Mouse (Mus musculus): ENCODE measurements around the gene Taf8. TPM values are rescaled to one million over a fixed set of nuclear protein-coding genes. Genes with fewer than 3 reads are reported as not detected.

Taf8 gene
- polyA plus RNA-seq, 1 experiment from 2014 or later, result 15.2 TPM

GRCm38 (mm10) chr17:47458310-47458709, 43.8 kb downstream of the Taf8 start:
- H3K36me3 ChIP-seq (replicated peaks), result no peaks in the 10 kb centered on the region
- H3K4me2 ChIP-seq, result no peak overlapping the region
- H3K9me3 ChIP-seq (replicated peaks), result no peaks in the 10 kb centered on the region
- WGBS (ENCODE audit: insufficient replicate concordance), result 66% methylated on average over 13 of the region's 13 CpGs
- no peak for ATAC-seq (ENCODE audit: insufficient read depth)
- peaks cover 58% of the 10 kb centered on the region for H3K4me1 ChIP-seq (replicated peaks)
- H3K4me3 ChIP-seq (replicated peaks), result no peak overlapping the region
- H3K27ac ChIP-seq (replicated peaks), result no peak overlapping the region
- no peaks in the 10 kb centered on the region for H3K27me3 ChIP-seq
- no peak overlapping the region for H3K9ac ChIP-seq

- Histone ChIP-seq H3K4me2 (peak overlapping the region; percentile 44), H3K4me3 (replicated peaks) (no peak overlapping the region), H3K4me1 (replicated peaks) (peaks cover 49% of the 10 kb centered on the region), H3K27me3 (no peaks in the 10 kb centered on the region), H3K36me3 (replicated peaks) (no peaks in the 10 kb centered on the region), H3K27ac (replicated peaks) (peak overlapping the region; percentile 8; the same call in 1 of the 2 replicates), H3K9ac (peak overlapping the region; percentile 10; the same call in 1 of the 2 replicates), H3K9me3 (replicated peaks) (no peaks in the 10 kb centered on the region)
- 21% methylated on average over 8 of the region's 8 CpGs for WGBS (ENCODE audit: insufficient replicate concordance)
- ATAC-seq (ENCODE audit: insufficient read depth), result peak; percentile 70
Observed at GRCm38 (mm10) chr17:47454675-47455074, 47.4 kb downstream of the Taf8 start.

GRCm38 (mm10) chr17:47452886-47453285, 49.2 kb downstream of the Taf8 start:
- Histone ChIP-seq H3K27me3 (no peaks in the 10 kb centered on the region), H3K4me2 (no peak overlapping the region), H3K9ac (no peak overlapping the region), H3K4me3 (replicated peaks) (no peak overlapping the region), H3K36me3 (replicated peaks) (no peaks in the 10 kb centered on the region), H3K4me1 (replicated peaks) (peaks cover 59% of the 10 kb centered on the region), H3K9me3 (replicated peaks) (no peaks in the 10 kb centered on the region), H3K27ac (replicated peaks) (no peak overlapping the region)
- WGBS (ENCODE audit: insufficient replicate concordance), result 50% methylated on average over 7 of the region's 7 CpGs
- no peak for ATAC-seq (ENCODE audit: insufficient read depth)

- Histone ChIP-seq H3K27ac (replicated peaks) (no peak overlapping the region), H3K4me3 (replicated peaks) (no peak overlapping the region), H3K4me2 (no peak overlapping the region), H3K4me1 (replicated peaks) (peaks cover 70% of the 10 kb centered on the region), H3K9ac (no peak overlapping the region), H3K27me3 (no peaks in the 10 kb centered on the region), H3K9me3 (replicated peaks) (no peaks in the 10 kb centered on the region), H3K36me3 (replicated peaks) (no peaks in the 10 kb centered on the region)
- no peak for ATAC-seq (ENCODE audit: insufficient read depth)
- WGBS (ENCODE audit: insufficient replicate concordance), result 64% methylated on average over 12 of the region's 12 CpGs
Observed at GRCm38 (mm10) chr17:47450880-47451565, 51.1 kb downstream of the Taf8 start.

GRCm38 (mm10) chr17:47450239-47450638, 51.9 kb downstream of the Taf8 start:
- Histone ChIP-seq H3K27me3 (no peaks in the 10 kb centered on the region), H3K36me3 (replicated peaks) (no peaks in the 10 kb centered on the region), H3K27ac (replicated peaks) (no peak overlapping the region), H3K9ac (no peak overlapping the region), H3K9me3 (replicated peaks) (no peaks in the 10 kb centered on the region), H3K4me3 (replicated peaks) (no peak overlapping the region), H3K4me1 (replicated peaks) (peaks cover 75% of the 10 kb centered on the region), H3K4me2 (no peak overlapping the region)
- no peak for ATAC-seq (ENCODE audit: insufficient read depth)
- WGBS (ENCODE audit: insufficient replicate concordance), result 38% methylated on average over 7 of the region's 7 CpGs

GRCm38 (mm10) chr17:47449432-47449831, 52.7 kb downstream of the Taf8 start:
- Histone ChIP-seq H3K27ac (replicated peaks) (peak overlapping the region; percentile 53; the same call in 1 of the 2 replicates), H3K4me3 (replicated peaks) (no peak overlapping the region), H3K27me3 (no peaks in the 10 kb centered on the region), H3K36me3 (replicated peaks) (no peaks in the 10 kb centered on the region), H3K4me1 (replicated peaks) (peaks cover 73% of the 10 kb centered on the region), H3K9me3 (replicated peaks) (no peaks in the 10 kb centered on the region), H3K4me2 (no peak overlapping the region), H3K9ac (no peak overlapping the region)
- ATAC-seq (ENCODE audit: insufficient read depth), result no peak
- WGBS (ENCODE audit: insufficient replicate concordance), result 57% methylated on average over 5 of the region's 5 CpGs

GRCm38 (mm10) chr17:47448523-47449372, 53.3 kb downstream of the Taf8 start:
- peak overlapping the region; percentile 59; the same call in 1 of the 2 replicates for H3K27ac ChIP-seq (replicated peaks)
- H3K4me1 ChIP-seq (replicated peaks), result peaks cover 73% of the 10 kb centered on the region
- H3K4me2 ChIP-seq, result no peak overlapping the region
- ATAC-seq (ENCODE audit: insufficient read depth), result peak; percentile 19; the same call in 1 of the 2 replicates
- no peak overlapping the region for H3K9ac ChIP-seq
- 47% methylated on average over 8 of the region's 8 CpGs for WGBS (ENCODE audit: insufficient replicate concordance)
- H3K4me3 ChIP-seq (replicated peaks), result no peak overlapping the region
- no peaks in the 10 kb centered on the region for H3K27me3 ChIP-seq
- no peaks in the 10 kb centered on the region for H3K36me3 ChIP-seq (replicated peaks)
- H3K9me3 ChIP-seq (replicated peaks), result no peaks in the 10 kb centered on the region

- ATAC-seq (ENCODE audit: insufficient read depth), result no peak
- no peak overlapping the region for H3K9ac ChIP-seq
- peak overlapping the region; percentile 68 for H3K27ac ChIP-seq (replicated peaks)
- H3K4me3 ChIP-seq (replicated peaks), result no peak overlapping the region
- 66% methylated on average over 11 of the region's 11 CpGs for WGBS (ENCODE audit: insufficient replicate concordance)
- H3K9me3 ChIP-seq (replicated peaks), result no peaks in the 10 kb centered on the region
- H3K4me2 ChIP-seq, result no peak overlapping the region; the same call in 1 of the 2 replicates
- no peaks in the 10 kb centered on the region for H3K27me3 ChIP-seq
- no peaks in the 10 kb centered on the region for H3K36me3 ChIP-seq (replicated peaks)
- peaks cover 67% of the 10 kb centered on the region for H3K4me1 ChIP-seq (replicated peaks)
Observed at GRCm38 (mm10) chr17:47446561-47446960, 55.5 kb downstream of the Taf8 start.

GRCm38 (mm10) chr17:47446025-47446424, 56.1 kb downstream of the Taf8 start:
- no peaks in the 10 kb centered on the region for H3K9me3 ChIP-seq (replicated peaks)
- H3K27ac ChIP-seq (replicated peaks), result peak overlapping the region; percentile 68
- 29% methylated on average over 9 of the region's 9 CpGs for WGBS (ENCODE audit: insufficient replicate concordance)
- H3K27me3 ChIP-seq, result no peaks in the 10 kb centered on the region
- H3K4me2 ChIP-seq, result no peak overlapping the region
- H3K4me1 ChIP-seq (replicated peaks), result peaks cover 72% of the 10 kb centered on the region
- no peaks in the 10 kb centered on the region for H3K36me3 ChIP-seq (replicated peaks)
- H3K4me3 ChIP-seq (replicated peaks), result no peak overlapping the region
- H3K9ac ChIP-seq, result no peak overlapping the region
- ATAC-seq (ENCODE audit: insufficient read depth), result peak; percentile 42

- Histone ChIP-seq H3K4me2 (no peak overlapping the region), H3K9ac (no peak overlapping the region), H3K27ac (replicated peaks) (peak overlapping the region; percentile 68), H3K27me3 (no peaks in the 10 kb centered on the region), H3K9me3 (replicated peaks) (no peaks in the 10 kb centered on the region), H3K4me3 (replicated peaks) (no peak overlapping the region), H3K4me1 (replicated peaks) (peaks cover 74% of the 10 kb centered on the region), H3K36me3 (replicated peaks) (no peaks in the 10 kb centered on the region)
- peak; percentile 49; the same call in 1 of the 2 replicates for ATAC-seq (ENCODE audit: insufficient read depth)
- WGBS (ENCODE audit: insufficient replicate concordance), result 38% methylated on average over 11 of the region's 11 CpGs
Observed at GRCm38 (mm10) chr17:47445518-47445917, 56.6 kb downstream of the Taf8 start.

GRCm38 (mm10) chr17:47444113-47444512, 58.0 kb downstream of the Taf8 start:
- H3K27me3 ChIP-seq, result 0 out of 2 replicates have a peak, but pooled peaks cover 3% of the 10 kb centered on the region
- H3K9me3 ChIP-seq (replicated peaks), result no peaks in the 10 kb centered on the region
- H3K36me3 ChIP-seq (replicated peaks), result no peaks in the 10 kb centered on the region
- H3K4me1 ChIP-seq (replicated peaks), result peaks cover 74% of the 10 kb centered on the region
- H3K4me3 ChIP-seq (replicated peaks), result no peak overlapping the region
- ATAC-seq (ENCODE audit: insufficient read depth), result no peak
- H3K9ac ChIP-seq, result no peak overlapping the region
- no peak overlapping the region for H3K4me2 ChIP-seq
- 50% methylated on average over 6 of the region's 6 CpGs for WGBS (ENCODE audit: insufficient replicate concordance)
- no peak overlapping the region for H3K27ac ChIP-seq (replicated peaks)

Measured in liver, embryonic 15.5 days (tissue).